Mouse (Mus musculus) erythroblast, embryonic 14.5 days (primary cell): ENCODE results near the gene Sgip1. TPM values are rescaled to one million over a fixed set of nuclear protein-coding genes. Genes with fewer than 3 reads are reported as not detected.

ENCODE experiments used
- H3K27me3 ChIP-seq: 2 replicates; pipeline ENCODE4 v1.6.1; 2012; ENCODE audit warnings: inconsistent platforms; ENCODE audit not compliant: control insufficient read depth
- H3K36me3 ChIP-seq: 2 replicates; pipeline ENCODE4 v1.6.1; 2012; ENCODE audit warnings: mild to moderate bottlenecking, inconsistent platforms; ENCODE audit not compliant: control insufficient read depth
- H3K4me1 ChIP-seq: 2 replicates; pipeline ENCODE4 v1.6.1; 2012; ENCODE audit warnings: inconsistent platforms; ENCODE audit not compliant: control insufficient read depth
- H3K4me3 ChIP-seq: replicated peaks from 2 replicates; pipeline ENCODE3; 2012; ENCODE audit warnings: moderate library complexity, mild to moderate bottlenecking, inconsistent platforms
- H3K9me3 ChIP-seq: 2 replicates; pipeline ENCODE4 v1.6.1; 2012; ENCODE audit warnings: low read length, inconsistent platforms, mixed read lengths; ENCODE audit not compliant: control insufficient read depth
- GATA1 ChIP-seq: IDR thresholded peaks from 2 replicates; pipeline ENCODE4 v1.6.1; 2012; ENCODE audit warnings: low read length, inconsistent platforms, mixed read lengths
- TAL1 ChIP-seq: IDR thresholded peaks from 3 replicates; pipeline ENCODE4 v1.6.1; 2012; ENCODE audit warnings: low read length, inconsistent platforms, mixed read lengths
- polyA plus RNA-seq: library from polyadenylated mRNA; stranded (reverse); fragments of >175 nt; gene quantifications from 2 replicates; pipeline ENCODE4 v1.2.3, GENCODE M21; 2012

Gene Sgip1
- 0.01 TPM in 1 of 2 replicates, not detected in the other for polyA plus RNA-seq

DNA sequence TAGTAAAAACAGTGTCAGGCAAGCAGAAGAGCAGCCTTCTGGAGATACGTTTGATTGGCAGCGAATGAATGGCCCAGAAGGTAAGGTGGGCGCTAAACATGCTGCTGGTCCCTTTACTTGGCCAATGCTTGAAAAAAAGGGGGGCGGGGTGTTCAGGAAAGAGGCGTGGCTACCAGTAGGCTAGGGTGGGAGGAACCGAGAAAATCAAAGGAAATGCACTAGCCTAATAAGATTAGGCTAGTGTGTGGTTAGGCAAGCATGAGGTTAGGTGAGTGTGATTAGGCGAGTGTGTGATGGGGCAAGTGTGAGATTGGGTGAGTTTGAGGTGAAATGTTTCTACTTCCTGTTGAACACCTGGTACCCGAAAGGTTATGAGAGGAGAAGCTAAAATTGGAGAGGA lies at the start of gene Sgip1:
TSS of gene Sgip1 (plus strand) at position 11 of the 400 bp plus-strand sequence.
- H3K9me3 ChIP-seq: 0 out of 2 replicates have a peak, but pooled peaks cover 3% of the 10 kb centered on the region
- H3K4me3 ChIP-seq: no peak within 1 kb of the TSS
- no peaks in the 10 kb centered on the region for H3K27me3 ChIP-seq
- TF ChIP-seq GATA1: no peak
- TF ChIP-seq TAL1: no peak
- no peaks in the 10 kb centered on the region for H3K36me3 ChIP-seq
- no peaks in the 10 kb centered on the region for H3K4me1 ChIP-seq

DNA sequence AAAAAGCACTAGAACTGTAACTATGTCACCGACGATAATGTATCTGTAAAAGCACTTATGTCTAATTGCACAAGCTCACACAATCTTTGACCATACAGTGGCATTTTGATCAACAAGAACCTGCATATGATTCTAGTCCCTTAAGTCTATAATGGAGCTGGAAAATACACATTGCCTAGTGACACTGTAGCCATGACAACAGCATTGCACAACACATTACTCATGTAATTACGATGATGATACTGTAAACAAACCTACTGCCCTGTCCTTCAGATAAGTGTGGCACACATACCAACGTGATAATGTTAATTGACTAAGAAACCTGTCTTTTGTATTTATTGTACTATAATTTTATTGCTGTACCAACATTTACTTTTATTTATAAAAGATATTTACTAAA lies 49.7 kb upstream of the Sgip1 start:
- Histone ChIP-seq H3K4me3 (no peak overlapping the region), H3K9me3 (no peaks in the 10 kb centered on the region), H3K4me1 (no peaks in the 10 kb centered on the region), H3K27me3 (no peaks in the 10 kb centered on the region), H3K36me3 (no peaks in the 10 kb centered on the region)
- no peak for TF ChIP-seq TAL1
- TF ChIP-seq GATA1: no peak

DNA sequence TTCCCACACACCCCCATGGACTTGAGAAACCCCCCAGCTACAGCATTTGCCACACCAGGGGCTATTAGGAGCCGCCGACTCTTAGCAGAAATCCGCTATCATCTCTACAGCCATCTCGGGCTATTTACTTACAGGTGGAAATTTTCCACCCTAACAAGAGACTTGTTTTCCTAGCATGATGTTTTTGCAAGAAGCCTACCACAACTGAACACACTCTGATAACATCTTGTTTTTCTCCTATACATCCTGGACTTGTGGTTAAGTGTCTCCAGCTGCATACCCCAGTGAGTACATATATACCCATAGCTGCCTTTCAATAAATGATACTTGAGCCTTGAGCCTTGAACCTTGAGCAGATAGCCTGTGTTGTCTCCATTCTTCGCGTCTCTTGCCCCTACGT lies 43.1 kb upstream of the Sgip1 start:
- Histone ChIP-seq H3K9me3 (peaks cover 2% of the 10 kb centered on the region; the same call in 1 of the 2 replicates), H3K4me1 (no peaks in the 10 kb centered on the region), H3K27me3 (no peaks in the 10 kb centered on the region), H3K4me3 (no peak overlapping the region), H3K36me3 (no peaks in the 10 kb centered on the region)
- TF ChIP-seq TAL1: no peak
- TF ChIP-seq GATA1: no peak

DNA sequence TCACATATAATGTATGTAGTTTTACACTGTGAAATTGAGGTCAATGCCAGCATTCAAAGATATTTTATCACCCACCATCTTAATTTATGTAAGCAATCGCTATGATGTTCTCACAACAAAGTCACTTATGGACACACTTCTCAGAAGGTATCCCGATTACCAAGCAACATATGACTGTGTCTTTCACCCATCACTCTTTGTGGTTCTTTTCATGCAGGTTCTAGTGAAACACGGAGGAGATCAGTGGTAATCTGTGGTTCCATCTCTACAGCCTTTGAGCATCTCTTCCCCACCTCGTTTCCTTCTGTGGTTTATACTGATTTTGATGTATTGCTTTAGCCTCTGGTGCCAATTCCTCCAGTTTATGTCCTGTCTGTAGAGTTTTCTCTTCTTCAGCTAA lies 29.4 kb upstream of the Sgip1 start:
- no peak for TF ChIP-seq TAL1
- no peak for TF ChIP-seq GATA1
- H3K9me3 ChIP-seq: no peaks in the 10 kb centered on the region

DNA sequence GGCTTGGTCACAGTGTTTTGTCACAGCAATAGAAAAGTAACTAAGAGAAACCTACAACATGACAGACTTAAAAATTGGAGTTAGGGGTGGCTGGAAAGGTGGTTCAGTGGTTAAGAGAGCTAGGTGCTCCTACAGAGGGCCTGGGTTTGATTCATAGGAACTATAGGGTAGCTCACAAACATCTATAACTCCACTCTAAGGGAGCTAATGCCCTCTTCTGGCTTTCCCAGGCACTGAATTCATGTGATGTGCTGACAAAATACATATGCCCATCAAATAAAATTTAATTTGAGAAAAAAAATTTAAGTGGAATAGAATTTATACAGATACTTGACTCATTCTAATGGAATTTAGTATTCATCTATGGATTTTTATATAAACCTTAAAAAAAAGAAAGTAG lies 25.6 kb upstream of the Sgip1 start:
- Histone ChIP-seq H3K9me3 (no peaks in the 10 kb centered on the region), H3K4me1 (no peaks in the 10 kb centered on the region), H3K27me3 (no peaks in the 10 kb centered on the region), H3K36me3 (no peaks in the 10 kb centered on the region), H3K4me3 (no peak overlapping the region)
- TF ChIP-seq GATA1 (no peak), TAL1 (no peak)

More for the DNA sequence above, 29.4 kb upstream of the Sgip1 start:
- Histone ChIP-seq H3K36me3 (no peaks in the 10 kb centered on the region), H3K4me3 (no peak overlapping the region), H3K27me3 (no peaks in the 10 kb centered on the region), H3K4me1 (no peaks in the 10 kb centered on the region)

DNA sequence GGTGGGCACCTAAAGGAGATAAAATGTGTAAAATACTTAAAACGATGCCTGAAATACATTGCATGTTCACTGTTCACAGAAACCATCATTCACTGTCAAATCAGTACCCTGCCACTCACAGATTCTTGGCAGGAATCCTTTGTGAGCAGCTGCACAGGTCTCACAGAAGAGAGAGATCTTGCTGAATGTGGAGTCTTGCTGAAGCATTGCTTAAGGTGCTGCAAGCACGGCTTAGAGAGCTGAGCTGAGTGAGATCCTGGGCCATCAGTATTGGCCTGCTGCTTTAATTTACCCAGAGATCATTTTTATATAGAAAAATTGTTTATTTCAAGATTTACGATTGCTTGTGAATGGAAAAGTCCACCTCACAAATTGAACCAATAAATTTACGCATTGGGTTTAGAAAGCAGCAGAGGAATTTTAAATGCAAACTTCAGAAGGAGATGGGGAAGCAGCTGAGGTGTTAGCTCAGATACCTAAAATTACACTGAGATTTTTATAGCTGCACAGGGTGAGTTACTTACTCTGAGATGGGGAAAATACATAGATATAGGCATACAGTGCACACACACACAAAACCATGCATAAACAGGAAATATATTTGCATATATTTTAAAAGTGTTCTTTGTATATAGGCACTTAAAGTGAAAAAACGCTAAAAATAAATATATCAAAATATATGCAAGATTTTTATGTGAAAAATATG lies 23.8 kb upstream of the Sgip1 start:
- Histone ChIP-seq H3K27me3 (no peaks in the 10 kb centered on the region), H3K4me3 (no peak overlapping the region), H3K4me1 (no peaks in the 10 kb centered on the region), H3K9me3 (no peaks in the 10 kb centered on the region), H3K36me3 (no peaks in the 10 kb centered on the region)
- TF ChIP-seq GATA1: no peak
- no peak for TF ChIP-seq TAL1

DNA sequence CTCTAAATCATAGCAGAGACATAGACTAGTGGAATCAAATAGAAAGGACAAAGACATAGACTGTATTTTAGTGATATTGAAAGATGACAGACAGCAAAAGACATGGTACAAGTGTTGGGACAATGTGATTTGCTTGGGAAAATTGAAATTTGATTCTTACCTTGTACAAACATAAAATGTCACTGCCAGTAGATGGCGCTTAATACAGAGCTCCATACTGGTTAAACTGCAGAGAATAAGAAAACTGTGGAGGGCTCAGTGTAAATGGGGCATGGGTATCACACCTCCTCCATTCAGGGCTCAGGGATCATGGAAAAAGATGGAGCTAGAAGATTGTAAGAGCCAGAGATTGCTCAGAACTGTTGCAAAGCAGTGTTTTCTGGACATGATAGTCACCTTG lies 21.6 kb upstream of the Sgip1 start:
- Histone ChIP-seq H3K9me3 (no peaks in the 10 kb centered on the region), H3K4me3 (no peak overlapping the region), H3K4me1 (no peaks in the 10 kb centered on the region), H3K27me3 (no peaks in the 10 kb centered on the region), H3K36me3 (no peaks in the 10 kb centered on the region)
- TF ChIP-seq TAL1 (no peak), GATA1 (no peak)

DNA sequence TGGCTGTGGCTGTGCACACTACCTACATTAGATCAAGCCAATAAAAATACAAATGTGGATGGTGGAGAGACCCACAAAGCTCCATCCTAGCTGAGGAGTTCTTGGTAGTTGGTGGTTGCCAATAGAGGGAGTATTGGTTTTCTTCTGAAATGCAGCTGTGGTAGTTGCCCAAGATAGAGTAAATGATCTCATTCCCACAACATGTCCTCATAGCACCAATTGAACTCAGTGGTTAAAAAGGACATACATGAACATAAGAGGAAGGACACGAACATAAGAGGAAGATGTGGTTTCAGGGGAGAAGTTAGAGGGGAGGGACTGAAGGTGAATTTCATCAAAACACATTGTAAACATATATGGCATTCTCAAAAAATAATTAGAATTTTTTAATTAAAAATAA lies 21.1 kb upstream of the Sgip1 start:
- Histone ChIP-seq H3K9me3 (no peaks in the 10 kb centered on the region), H3K4me3 (no peak overlapping the region), H3K36me3 (no peaks in the 10 kb centered on the region), H3K4me1 (no peaks in the 10 kb centered on the region), H3K27me3 (no peaks in the 10 kb centered on the region)
- TF ChIP-seq TAL1 (no peak), GATA1 (no peak)

DNA sequence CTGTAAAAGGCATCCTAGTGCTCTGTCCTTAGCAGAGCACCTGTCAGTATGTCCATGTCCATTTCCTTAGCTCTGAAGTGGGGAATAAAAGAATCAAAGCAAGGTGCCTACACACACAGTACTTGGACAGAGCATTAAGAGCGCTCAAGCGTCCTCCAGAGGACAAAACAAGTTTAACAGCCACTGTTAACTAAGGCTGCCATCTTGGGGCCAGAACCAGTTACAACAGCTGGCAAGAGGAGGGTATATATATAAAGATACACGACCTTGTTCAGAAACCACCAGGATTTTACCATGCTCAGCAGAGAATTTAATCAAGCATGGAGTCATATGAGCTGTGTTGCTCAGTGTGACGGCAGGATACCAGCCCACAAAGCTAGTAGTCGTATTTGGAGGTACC lies 16.7 kb upstream of the Sgip1 start:
- Histone ChIP-seq H3K36me3 (no peaks in the 10 kb centered on the region), H3K27me3 (no peaks in the 10 kb centered on the region), H3K4me1 (no peaks in the 10 kb centered on the region), H3K9me3 (no peaks in the 10 kb centered on the region; the same call in 1 of the 2 replicates), H3K4me3 (no peak overlapping the region)
- no peak for TF ChIP-seq TAL1
- no peak for TF ChIP-seq GATA1

DNA sequence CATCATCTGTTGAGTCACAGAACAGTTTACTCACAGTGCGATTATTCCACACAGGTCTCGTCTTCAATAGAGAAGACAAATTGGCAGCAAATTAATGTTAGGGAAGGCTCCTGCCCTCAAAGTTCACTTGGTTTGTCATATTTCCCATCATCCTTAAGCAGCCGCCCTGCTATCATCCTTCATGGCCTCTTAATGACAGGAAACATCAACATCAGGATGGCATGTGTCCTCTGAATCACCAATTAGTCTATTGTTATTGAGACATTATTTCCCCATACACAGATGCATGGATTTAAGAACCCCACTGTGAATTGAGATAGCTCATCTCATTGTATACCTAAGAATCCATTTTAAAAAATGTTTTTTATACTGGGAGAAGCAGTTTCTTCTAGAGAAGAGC lies 10.1 kb upstream of the Sgip1 start:
- TF ChIP-seq GATA1: no peak
- no peak for TF ChIP-seq TAL1
- Histone ChIP-seq H3K4me1 (no peaks in the 10 kb centered on the region), H3K27me3 (no peaks in the 10 kb centered on the region), H3K4me3 (no peak overlapping the region), H3K36me3 (no peaks in the 10 kb centered on the region), H3K9me3 (no peaks in the 10 kb centered on the region; the same call in 1 of the 2 replicates)
